Mouse (Mus musculus): ENCODE data around the gene Lad1. TPM values are rescaled to one million over a fixed set of nuclear protein-coding genes. Genes with fewer than 3 reads are reported as not detected.
A peak's percentile ranks its signal among the peaks of the same experiment; 100 is the strongest.

Lad1 gene
- polyA plus RNA-seq, 1 experiment from 2014 or later = 67.8 TPM

DNA sequence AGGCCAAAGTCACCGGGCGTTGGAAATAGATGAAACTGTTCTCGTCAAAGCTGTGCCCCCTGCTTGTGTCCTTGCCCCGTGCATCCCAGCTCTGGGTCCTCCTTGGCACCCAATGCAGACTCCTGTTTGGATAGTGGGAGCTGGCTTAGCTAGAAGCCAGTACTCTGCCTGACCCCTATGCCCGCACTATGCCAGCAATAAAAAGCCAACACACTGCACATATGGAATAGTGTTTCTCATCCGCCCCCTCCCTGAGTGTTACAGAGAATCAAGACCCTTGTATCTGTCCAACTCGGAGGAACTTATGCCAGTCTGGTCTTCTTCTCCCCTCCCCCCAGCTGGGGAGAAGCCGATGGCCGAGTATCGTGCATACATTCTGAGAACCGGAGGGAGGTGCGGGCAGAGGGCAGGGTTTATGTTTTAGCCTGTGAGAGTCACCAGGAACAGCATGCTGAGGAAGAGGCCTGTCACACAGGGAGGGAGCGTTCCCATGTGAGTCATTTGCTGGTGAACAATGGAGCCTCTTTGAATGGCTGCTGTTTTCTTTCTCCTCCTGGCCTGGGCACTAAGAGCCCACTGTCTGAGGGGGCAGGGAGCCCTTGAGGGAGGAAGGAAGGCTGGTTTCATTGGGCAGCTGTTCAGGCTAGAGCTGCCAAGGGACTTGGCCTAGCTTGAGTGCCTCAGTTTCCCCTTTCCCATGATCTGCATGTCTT lies 33.8 kb downstream of the Lad1 start:
- no peaks in the 10 kb centered on the region for H3K36me3 ChIP-seq
- no peak overlapping the region for H3K9ac ChIP-seq
- no peak for ATAC-seq (ENCODE audit: insufficient number of reproducible peaks, low FRiP score, low TSS enrichment, low read depth)
- no peak overlapping the region for H3K4me2 ChIP-seq
- H3K4me3 ChIP-seq = no peak overlapping the region
- WGBS = 72% methylated on average over 13 of the region's 13 CpGs
- H3K9me3 ChIP-seq = no peaks in the 10 kb centered on the region
- H3K27ac ChIP-seq = no peak overlapping the region
- H3K4me1 ChIP-seq = peaks cover 4% of the 10 kb centered on the region; the same call in 1 of the 2 replicates
- no peaks in the 10 kb centered on the region for H3K27me3 ChIP-seq

DNA sequence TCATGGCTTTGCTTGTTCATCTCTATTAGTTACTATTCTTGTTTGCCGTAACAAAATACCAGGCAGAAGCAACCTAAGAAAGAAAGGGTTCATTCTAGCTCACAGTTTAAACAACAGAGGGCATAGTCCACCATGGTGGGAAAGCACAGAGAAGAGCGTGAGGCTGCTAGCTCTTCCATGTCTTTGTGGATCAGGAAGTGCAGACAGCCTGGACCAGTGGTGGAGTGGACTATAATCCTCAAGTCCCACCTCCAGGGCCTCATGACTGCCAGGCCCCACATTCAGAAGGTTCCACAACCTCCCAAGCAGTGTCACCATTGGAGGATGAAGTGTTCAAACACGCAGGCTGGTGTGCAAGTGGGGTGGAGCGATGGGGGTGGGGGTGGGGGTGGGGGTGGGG lies 34.8 kb downstream of the Lad1 start:
- 90% methylated on average over 4 of the region's 4 CpGs for WGBS
- Histone ChIP-seq H3K9ac (no peak overlapping the region), H3K4me3 (no peak overlapping the region), H3K27me3 (no peaks in the 10 kb centered on the region), H3K36me3 (no peaks in the 10 kb centered on the region), H3K9me3 (no peaks in the 10 kb centered on the region), H3K27ac (no peak overlapping the region), H3K4me1 (peaks cover 7% of the 10 kb centered on the region; the same call in 1 of the 2 replicates), H3K4me2 (no peak overlapping the region)
- ATAC-seq (ENCODE audit: insufficient number of reproducible peaks, low FRiP score, low TSS enrichment, low read depth) = no peak

DNA sequence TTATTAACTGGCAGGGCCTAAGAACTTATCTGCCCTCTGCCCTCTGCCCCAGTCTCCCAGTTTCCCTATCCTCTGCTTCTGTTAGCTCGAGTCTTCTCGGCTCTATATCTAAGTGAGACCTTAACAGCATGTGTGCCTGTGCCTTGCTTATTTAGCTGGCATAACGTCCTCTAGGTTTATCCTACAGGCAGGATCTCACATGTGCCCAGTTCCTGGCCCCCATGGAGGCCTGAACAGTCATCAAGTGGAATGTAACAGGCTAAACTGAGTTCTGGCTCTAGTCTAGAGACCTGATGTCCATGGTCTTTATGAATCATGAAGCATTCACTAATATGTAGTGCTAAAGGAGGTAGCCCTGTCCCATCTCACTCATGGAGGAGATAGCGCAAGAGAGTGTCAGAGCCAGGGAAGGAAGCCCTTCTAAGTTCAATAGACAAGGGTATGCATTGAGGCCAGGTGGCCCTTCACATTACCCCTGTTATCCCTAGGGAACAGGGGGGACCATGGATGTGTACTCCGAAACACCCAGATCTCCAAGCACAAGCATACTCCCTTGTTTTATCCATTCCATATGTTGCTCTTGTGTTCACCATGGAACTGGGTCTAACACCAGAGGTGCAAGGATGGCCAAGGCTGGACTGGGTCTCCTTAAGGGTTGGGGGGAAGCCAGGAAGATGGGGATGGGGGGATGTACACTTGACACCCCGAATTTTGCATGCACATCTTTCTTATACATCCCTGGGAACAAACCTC lies 36.4 kb downstream of the Lad1 start:
- WGBS = 86% methylated on average over 6 of the region's 6 CpGs
- no peak for ATAC-seq (ENCODE audit: insufficient number of reproducible peaks, low FRiP score, low TSS enrichment, low read depth)

DNA sequence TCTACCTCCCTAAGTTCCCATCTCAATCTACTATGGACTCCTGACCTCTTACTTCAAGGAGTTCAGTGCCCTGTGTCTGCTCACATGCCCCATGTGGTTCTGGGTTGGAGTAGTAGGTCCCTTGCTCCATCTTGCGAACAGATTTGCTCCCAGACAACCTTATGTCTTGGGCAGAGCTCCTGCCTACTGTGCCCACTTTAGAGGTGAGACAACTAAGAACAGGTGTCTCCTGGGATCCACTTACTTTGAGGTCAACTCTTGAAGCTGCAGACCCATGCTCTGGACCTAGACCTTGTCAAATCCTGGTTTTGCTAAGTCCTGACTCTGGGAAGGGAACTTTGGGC lies 36.9 kb downstream of the Lad1 start:
- Histone ChIP-seq H3K4me2 (no peak overlapping the region), H3K27ac (no peak overlapping the region), H3K9me3 (no peaks in the 10 kb centered on the region), H3K9ac (no peak overlapping the region), H3K27me3 (no peaks in the 10 kb centered on the region), H3K4me3 (no peak overlapping the region), H3K4me1 (peaks cover 7% of the 10 kb centered on the region; the same call in 1 of the 2 replicates), H3K36me3 (no peaks in the 10 kb centered on the region)
- 95% methylated on average over 1 of the region's 1 CpGs for WGBS
- no peak for ATAC-seq (ENCODE audit: insufficient number of reproducible peaks, low FRiP score, low TSS enrichment, low read depth)

More for the DNA sequence above, 36.4 kb downstream of the Lad1 start:
- Histone ChIP-seq H3K4me2 (no peak overlapping the region), H3K27ac (no peak overlapping the region), H3K4me1 (peaks cover 7% of the 10 kb centered on the region; the same call in 1 of the 2 replicates), H3K9me3 (no peaks in the 10 kb centered on the region), H3K4me3 (no peak overlapping the region), H3K27me3 (no peaks in the 10 kb centered on the region), H3K36me3 (no peaks in the 10 kb centered on the region), H3K9ac (no peak overlapping the region)

DNA sequence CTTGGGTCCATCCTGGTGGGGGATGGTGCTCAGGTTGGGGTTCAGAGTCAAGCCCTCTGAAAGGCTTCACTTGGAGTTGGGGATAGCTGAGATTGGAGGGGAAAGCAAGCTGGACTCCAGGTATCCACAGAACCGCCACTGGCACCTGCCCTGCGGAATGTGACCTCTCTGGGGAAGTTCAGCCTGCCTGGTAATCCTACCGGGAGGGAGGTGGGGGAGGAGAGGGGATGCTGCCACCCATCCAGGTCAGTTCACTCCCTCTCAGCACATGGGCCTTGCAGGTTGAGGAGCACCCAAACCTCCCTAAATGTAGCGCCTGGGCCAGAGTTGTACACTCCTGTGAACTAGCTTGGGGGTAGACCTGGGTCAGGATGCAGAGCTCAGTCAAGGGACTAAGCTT lies 37.7 kb downstream of the Lad1 start:
- 64% methylated on average over 4 of the region's 4 CpGs for WGBS
- H3K4me3 ChIP-seq = no peak overlapping the region
- no peak overlapping the region for H3K27ac ChIP-seq
- ATAC-seq (ENCODE audit: insufficient number of reproducible peaks, low FRiP score, low TSS enrichment, low read depth) = no peak
- H3K9ac ChIP-seq = no peak overlapping the region
- H3K27me3 ChIP-seq = no peaks in the 10 kb centered on the region
- no peaks in the 10 kb centered on the region for H3K36me3 ChIP-seq
- peaks cover 7% of the 10 kb centered on the region; the same call in 1 of the 2 replicates for H3K4me1 ChIP-seq
- H3K4me2 ChIP-seq = no peak overlapping the region
- H3K9me3 ChIP-seq = no peaks in the 10 kb centered on the region

DNA sequence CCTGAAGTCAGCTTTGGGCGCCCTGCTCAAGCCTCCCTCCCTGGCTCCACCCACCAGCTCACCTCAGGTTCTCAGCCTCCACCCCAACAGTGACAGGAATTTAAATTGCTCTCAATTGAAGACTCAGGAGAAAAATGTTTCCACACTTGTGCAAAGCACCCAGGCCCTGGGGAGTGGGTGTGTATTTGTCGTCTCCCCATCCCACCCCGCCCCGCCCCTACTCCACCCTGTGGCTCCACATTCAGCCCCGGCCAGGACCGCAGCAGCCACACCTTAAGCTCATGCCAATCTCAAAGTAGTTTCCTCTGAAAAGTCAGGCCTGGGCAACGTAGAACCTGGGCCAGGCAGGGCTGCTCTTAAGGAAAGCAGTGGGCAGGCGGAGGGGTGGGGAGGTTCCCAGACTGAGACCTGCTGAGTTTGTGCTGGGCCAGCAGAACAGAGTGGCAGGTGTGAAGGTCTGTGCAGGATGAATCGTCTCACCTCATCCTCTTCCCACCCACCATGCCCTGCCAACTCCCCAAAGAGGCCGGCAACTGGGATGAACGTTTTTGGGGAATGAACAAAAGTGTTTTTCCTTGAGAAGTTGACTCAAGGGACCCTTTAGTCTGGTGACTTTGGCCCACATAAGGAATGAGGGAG lies 38.9 kb downstream of the Lad1 start:
- H3K27ac ChIP-seq = no peak overlapping the region
- no peak overlapping the region for H3K4me2 ChIP-seq
- no peaks in the 10 kb centered on the region for H3K27me3 ChIP-seq
- H3K4me3 ChIP-seq = no peak overlapping the region
- WGBS = 39% methylated on average over 11 of the region's 11 CpGs
- H3K9ac ChIP-seq = no peak overlapping the region
- peaks cover 9% of the 10 kb centered on the region; the same call in 1 of the 2 replicates for H3K4me1 ChIP-seq
- no peaks in the 10 kb centered on the region for H3K9me3 ChIP-seq
- no peak for ATAC-seq (ENCODE audit: insufficient number of reproducible peaks, low FRiP score, low TSS enrichment, low read depth)
- H3K36me3 ChIP-seq = no peaks in the 10 kb centered on the region

DNA sequence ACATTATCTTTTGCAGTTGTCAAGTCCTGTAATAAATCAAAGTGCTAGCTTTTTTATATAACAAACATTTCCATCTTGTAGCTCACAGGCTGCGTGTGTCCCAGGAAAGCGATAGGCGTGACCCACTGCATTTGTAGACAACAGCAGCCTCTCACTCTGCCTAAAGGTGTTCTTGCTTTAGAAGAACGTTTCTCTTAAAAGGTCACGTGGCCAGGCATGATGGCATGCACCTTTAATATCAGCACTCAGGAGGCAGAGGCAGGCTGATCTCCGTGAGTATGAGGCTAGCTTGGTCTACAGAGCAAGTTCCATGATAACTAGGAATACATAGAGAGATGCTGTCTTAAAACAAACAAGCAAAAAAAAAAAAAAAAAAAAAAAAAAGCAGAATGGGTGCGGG lies 40.1 kb downstream of the Lad1 start:
- H3K27me3 ChIP-seq = no peaks in the 10 kb centered on the region
- no peak overlapping the region for H3K4me3 ChIP-seq
- no peak overlapping the region for H3K9ac ChIP-seq
- peaks cover 5% of the 10 kb centered on the region; the same call in 1 of the 2 replicates for H3K4me1 ChIP-seq
- WGBS = 87% methylated on average over 7 of the region's 7 CpGs
- no peak for ATAC-seq (ENCODE audit: insufficient number of reproducible peaks, low FRiP score, low TSS enrichment, low read depth)
- H3K9me3 ChIP-seq = no peaks in the 10 kb centered on the region
- H3K27ac ChIP-seq = no peak overlapping the region
- H3K4me2 ChIP-seq = no peak overlapping the region
- no peaks in the 10 kb centered on the region for H3K36me3 ChIP-seq

DNA sequence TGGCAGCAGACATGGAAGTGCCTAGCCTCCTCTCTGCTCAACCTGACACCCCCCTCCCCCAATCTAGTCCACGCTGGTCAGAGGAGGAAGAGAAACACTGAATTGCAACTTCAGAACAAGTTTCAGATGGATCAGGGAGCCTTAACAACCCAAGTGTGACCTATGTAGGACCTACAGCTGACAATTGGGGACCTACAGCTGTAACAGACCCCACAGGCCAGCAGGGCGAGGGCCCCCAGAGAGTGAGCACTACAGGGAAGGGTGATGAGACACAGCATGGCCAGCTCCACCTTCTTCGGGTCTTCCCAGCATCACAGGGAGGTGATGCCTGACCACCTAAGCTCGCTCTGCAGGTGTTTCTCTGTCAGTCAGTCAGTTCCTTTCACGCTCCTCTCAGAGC lies 42.7 kb downstream of the Lad1 start:
- Histone ChIP-seq H3K27me3 (peaks cover 2% of the 10 kb centered on the region; the same call in 1 of the 2 replicates), H3K4me3 (no peak overlapping the region), H3K36me3 (no peaks in the 10 kb centered on the region), H3K4me2 (no peak overlapping the region), H3K9ac (no peak overlapping the region), H3K27ac (no peak overlapping the region), H3K4me1 (peaks cover 5% of the 10 kb centered on the region; the same call in 1 of the 2 replicates), H3K9me3 (no peaks in the 10 kb centered on the region)
- ATAC-seq (ENCODE audit: insufficient number of reproducible peaks, low FRiP score, low TSS enrichment, low read depth) = no peak
- 76% methylated on average over 5 of the region's 5 CpGs for WGBS

DNA sequence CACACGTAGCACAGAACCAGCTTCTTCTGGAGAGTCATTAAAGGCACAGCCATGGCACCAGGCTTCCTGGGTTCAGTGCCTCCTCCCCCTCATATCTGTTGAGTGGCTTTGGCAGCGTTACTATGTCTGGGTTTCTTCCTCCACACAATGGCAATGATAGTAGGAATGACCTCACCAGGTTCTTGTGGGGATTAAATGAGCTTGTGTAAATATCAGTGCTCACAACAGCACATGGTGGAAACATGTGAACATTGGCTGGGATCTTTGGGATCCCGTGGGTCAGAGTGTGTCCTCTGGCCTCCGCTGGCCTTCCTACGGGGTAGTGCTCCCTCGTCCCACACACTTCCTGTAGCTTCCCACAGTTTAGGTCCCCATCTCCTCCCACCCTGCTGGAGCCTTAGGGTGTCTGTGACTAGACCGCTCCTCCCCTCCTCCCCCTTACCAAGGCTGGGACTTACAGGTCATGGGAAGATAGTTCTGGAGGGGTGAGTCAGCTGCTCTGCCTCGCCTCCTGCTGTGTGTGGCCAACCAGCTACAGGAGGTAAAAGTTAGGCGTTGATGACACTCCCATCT lies 43.7 kb downstream of the Lad1 start:
- H3K4me1 ChIP-seq = peaks cover 5% of the 10 kb centered on the region; the same call in 1 of the 2 replicates
- no peak overlapping the region for H3K4me3 ChIP-seq
- WGBS = 63% methylated on average over 9 of the region's 9 CpGs
- H3K4me2 ChIP-seq = no peak overlapping the region
- H3K9me3 ChIP-seq = no peaks in the 10 kb centered on the region
- no peak overlapping the region; the same call in 1 of the 2 replicates for H3K27ac ChIP-seq
- ATAC-seq (ENCODE audit: insufficient number of reproducible peaks, low FRiP score, low TSS enrichment, low read depth) = 0 out of 2 replicates have a peak, but pooled peaks have one; percentile 24
- no peaks in the 10 kb centered on the region for H3K36me3 ChIP-seq
- peaks cover 4% of the 10 kb centered on the region; the same call in 1 of the 2 replicates for H3K27me3 ChIP-seq
- H3K9ac ChIP-seq = no peak overlapping the region

DNA sequence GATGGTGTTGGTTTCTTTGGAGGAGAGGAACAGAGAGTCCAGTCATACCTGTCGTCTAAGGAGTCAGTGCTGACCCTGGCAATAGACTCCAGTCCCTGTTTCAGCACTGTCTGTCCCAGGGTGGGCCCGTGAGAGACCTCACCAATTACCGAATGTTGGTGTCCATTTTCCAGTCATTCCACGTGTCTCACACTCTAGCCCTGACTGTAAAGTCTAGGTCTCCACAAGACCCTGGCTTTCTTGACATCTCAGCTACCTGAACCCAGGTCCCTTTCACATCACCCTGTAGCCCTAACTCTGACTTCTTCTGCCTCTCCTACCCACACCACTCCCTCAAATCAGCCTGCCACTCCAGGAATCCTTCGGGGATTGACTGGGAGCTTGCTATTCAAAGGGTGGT lies 44.2 kb downstream of the Lad1 start:
- no peak overlapping the region for H3K9ac ChIP-seq
- no peaks in the 10 kb centered on the region for H3K9me3 ChIP-seq
- H3K4me1 ChIP-seq = 0 out of 2 replicates have a peak, but pooled peaks cover 3% of the 10 kb centered on the region
- H3K27ac ChIP-seq = no peak overlapping the region; the same call in 1 of the 2 replicates
- H3K4me2 ChIP-seq = no peak overlapping the region
- ATAC-seq (ENCODE audit: insufficient number of reproducible peaks, low FRiP score, low TSS enrichment, low read depth) = no peak
- peaks cover 4% of the 10 kb centered on the region; the same call in 1 of the 2 replicates for H3K27me3 ChIP-seq
- H3K36me3 ChIP-seq = no peaks in the 10 kb centered on the region
- WGBS = 75% methylated on average over 5 of the region's 5 CpGs
- H3K4me3 ChIP-seq = no peak overlapping the region

DNA sequence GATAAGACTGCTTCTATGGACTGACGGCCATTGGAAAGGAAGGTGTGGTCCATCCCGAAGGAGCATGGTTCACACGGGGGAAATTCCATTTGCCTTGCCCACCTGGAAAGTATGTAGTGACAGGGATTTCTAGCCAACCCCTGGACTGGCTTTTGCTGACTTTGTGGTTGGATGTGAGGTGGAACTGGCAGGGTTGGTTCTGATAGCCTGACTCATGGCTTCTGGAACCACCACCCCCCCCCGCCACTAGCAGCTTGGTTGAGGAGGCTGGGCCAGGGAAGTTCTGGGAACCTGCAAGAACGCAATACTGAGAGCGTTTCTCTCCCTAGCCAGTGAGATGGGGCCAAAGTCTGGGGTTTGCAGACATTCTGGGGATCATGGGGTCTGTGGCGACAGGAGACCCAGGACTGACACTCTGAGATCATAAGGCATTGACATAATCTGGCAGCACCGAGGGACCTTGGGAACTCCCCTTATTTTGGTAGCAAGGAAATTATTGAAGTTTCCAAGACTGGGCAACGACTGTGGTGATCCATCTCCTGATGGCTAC lies 45.5 kb downstream of the Lad1 start:
- Histone ChIP-seq H3K4me1 (0 out of 2 replicates have a peak, but pooled peaks cover 3% of the 10 kb centered on the region), H3K4me2 (no peak overlapping the region), H3K9me3 (no peaks in the 10 kb centered on the region), H3K27me3 (peaks cover 4% of the 10 kb centered on the region; the same call in 1 of the 2 replicates), H3K36me3 (no peaks in the 10 kb centered on the region), H3K9ac (no peak overlapping the region), H3K27ac (no peak overlapping the region), H3K4me3 (no peak overlapping the region)
- 74% methylated on average over 9 of the region's 9 CpGs for WGBS
- ATAC-seq (ENCODE audit: insufficient number of reproducible peaks, low FRiP score, low TSS enrichment, low read depth) = no peak

All from limb, embryonic 15.5 days (tissue).